Mouse (Mus musculus): ENCODE data around the gene Slc35a5.

Gene Slc35a5

GRCm38 (mm10) chr16:45117200-45117599 is 41.3 kb downstream of the Slc35a5 start:
- in situ Hi-C loops (cut with MseI, MboI), result no loop called here

DNA sequence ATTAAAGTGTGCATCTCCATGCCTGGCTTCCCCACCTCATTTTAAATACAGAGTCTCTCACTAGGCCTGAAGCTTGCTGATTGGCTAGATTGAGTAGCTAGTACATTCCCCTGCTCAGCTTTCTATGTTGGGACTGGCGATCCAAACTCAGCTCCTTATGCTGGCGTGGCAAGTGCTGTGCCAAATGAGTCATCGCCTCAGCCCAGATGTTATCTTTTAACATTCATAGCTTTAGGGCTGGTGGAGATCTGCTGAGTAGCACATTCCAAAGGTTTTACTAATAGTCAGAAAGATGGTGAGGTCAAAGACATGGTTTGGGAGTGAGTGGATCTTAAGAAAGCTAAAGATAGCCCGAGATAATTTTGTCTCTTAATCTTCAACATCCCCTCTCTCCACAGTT is 48.0 kb downstream of the Slc35a5 start:
- in situ Hi-C loops (cut with MseI, MboI), result no loop called here

DNA sequence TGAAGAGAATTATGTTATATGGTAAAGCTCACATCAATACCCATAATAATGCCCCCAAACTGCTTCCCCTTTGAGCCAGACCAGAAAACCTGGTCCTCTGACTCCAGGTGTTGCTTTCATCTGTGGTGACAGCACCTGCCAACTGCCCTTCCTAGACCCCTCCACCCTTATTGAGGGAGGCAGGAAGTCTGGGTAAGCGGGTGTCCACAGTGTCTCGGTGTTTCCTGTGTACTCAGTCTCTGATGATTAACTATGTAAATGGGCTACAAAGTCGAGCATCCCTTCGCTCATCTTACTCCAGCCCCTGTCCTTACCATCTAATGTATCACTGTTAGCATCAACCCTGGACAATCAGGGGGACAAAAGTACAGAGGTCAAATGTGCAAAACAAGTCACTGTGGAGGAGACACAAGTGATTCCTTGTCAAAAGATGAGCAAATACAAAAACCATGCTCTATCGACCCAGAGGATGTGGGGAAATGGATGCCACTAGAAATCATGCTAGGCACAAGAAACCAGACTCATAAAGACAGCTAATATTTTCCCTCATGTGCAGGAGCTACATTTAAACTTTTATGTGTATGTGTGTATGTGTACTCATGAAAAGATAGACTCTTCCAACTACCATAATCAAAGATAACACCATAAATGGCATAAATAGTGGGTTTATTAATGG is 50.2 kb downstream of the Slc35a5 start:
- in situ Hi-C loops (cut with MseI, MboI), result no loop called here

- in situ Hi-C loops (cut with MseI, MboI), result no loop called here
Measured at GRCm38 (mm10) chr16:45104993-45105392, 53.5 kb downstream of the Slc35a5 start.

DNA sequence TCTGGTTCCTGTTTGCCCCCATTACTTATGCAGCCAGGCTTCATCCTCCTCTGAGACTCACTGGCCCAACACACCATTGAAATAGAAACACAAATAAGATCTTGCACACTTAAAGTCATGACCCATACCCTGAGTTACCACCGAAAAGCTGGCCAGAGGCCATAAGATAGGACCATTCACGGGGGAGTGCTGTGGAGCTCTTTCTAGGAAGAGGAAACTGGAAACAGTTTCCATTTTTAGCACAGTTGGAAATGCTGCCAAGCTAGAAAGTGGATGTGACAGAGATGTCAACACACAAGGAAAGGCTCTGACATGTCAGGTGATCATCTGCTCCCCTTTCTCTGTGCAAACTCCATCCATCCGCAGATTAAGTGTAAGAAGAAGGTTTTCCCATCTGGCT is 57.6 kb downstream of the Slc35a5 start:
- in situ Hi-C loops (cut with MseI, MboI), result no loop called here

GRCm38 (mm10) chr16:45098886-45099210 is 59.7 kb downstream of the Slc35a5 start:
- in situ Hi-C loops (cut with MseI, MboI), result loop anchor here (10.0 to 25.0 kb wide), 2 partner anchors 334 to 337 kb away; partner anchors contain the start of gene Cd200r1 (in 2 of the 2)

DNA sequence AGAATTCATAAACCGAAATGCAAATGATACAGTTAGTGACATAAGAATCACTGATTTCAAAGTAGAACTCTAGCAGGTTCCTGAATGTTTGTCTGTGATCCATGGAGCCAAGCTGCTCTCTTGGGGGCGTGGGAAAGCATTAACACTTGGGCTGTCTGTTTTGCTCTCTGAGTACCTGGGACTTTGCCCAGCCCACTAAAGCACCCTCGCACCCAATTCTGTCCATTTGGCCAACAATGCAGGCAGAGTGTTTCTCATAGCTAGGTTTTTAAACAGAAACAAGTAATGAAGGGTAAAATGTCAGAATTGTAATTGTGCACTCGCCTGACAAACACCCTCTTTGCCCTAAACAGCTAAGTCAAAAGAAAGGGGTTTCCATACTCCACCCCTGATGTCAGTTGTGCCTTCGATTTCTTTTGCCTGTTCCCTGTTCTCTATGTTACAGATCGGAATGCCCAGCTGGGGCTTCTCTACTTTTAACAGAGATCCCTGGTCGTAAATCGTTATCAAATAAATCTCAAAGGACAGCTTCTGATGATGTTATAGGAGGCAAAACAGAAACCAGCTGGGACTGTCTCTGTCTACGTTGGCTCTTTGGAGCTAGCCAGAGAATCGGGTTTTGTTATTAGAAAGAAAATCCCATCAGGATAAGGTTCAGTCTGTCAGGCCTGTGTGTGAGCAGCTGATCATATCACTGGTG is 60.2 kb downstream of the Slc35a5 start:
- in situ Hi-C loops (cut with MseI, MboI), result loop anchor here (10.0 to 25.0 kb wide), 2 partner anchors 334 to 336 kb away; partner anchors contain the start of gene Cd200r1 (in 2 of the 2)

GRCm38 (mm10) chr16:45097467-45097866 is 61.0 kb downstream of the Slc35a5 start:
- in situ Hi-C loops (cut with MseI, MboI), result loop anchor here (10.0 to 25.0 kb wide), 2 partner anchors 333 to 335 kb away; partner anchors contain the start of gene Cd200r1 (in 2 of the 2)

- in situ Hi-C loops (cut with MseI, MboI), result loop anchor here (10.0 to 25.0 kb wide), 2 partner anchors 331 to 334 kb away; partner anchors contain the start of gene Cd200r1 (in 2 of the 2)
Measured at GRCm38 (mm10) chr16:45095561-45096482, 62.7 kb downstream of the Slc35a5 start.

DNA sequence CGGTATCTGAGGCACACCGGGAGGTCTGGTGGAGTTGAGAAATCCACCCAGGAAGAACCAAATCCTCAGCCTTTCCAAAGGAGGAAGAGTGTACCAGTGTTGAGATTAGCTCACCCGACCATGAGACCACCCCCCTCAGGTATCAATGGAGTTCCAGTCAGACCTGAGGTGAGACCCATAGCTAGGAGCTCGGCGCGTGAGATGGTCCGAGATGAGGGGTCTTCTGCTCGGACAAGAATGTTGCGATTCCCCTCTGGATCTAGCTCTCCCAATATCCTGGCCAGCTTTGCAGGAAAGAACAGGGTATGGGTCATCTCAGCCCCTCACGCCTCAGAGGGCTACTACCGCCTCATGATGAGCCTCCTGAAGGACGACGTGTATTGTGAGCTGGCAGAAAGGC is 63.5 kb downstream of the Slc35a5 start:
- in situ Hi-C loops (cut with MseI, MboI), result loop anchor here (10.0 to 25.0 kb wide), 2 partner anchors 330 to 333 kb away; partner anchors contain the start of gene Cd200r1 (in 2 of the 2)

- in situ Hi-C loops (cut with MseI, MboI), result loop anchor here (10.0 to 25.0 kb wide), 2 partner anchors 329 to 332 kb away; partner anchors contain the start of gene Cd200r1 (in 2 of the 2)
Measured at GRCm38 (mm10) chr16:45094136-45094756, 64.3 kb downstream of the Slc35a5 start.

DNA sequence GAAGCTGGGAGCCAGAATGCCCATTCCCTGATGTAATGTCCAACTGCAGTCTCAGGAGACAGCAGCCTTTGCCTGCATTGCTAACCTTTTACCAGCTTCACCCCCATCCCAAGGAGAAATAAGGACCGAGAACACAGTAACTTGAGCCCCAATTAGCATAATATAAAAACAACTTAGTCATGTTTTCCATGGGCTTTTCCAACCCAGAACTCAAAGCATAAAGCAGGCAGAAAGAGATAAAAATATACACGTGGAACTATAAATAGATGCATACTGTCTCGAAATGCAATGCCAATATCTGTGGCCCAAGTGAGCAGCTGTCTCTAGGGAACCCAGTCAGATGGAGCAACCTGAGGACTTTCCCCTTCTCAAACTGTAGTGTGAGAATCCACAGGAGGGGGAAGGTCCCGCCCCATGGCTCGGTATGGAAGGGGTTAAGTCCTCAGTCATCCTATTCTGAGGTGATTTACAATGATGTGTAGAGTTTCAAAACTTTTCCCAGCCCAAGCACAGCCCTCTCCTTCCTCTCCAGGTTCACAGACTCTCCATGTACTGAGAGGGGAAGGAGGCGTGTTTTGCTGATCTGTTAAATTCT is 65.3 kb downstream of the Slc35a5 start, which contains the start of gene Ccdc80:
Gene Ccdc80, plus strand, starts transcription at position 266 of the 595 bp plus-strand sequence.
- in situ Hi-C loops (cut with MseI, MboI), result loop anchor here (10.0 to 25.0 kb wide), 2 partner anchors 328 to 331 kb away; partner anchors contain the start of gene Cd200r1 (in 2 of the 2)

DNA sequence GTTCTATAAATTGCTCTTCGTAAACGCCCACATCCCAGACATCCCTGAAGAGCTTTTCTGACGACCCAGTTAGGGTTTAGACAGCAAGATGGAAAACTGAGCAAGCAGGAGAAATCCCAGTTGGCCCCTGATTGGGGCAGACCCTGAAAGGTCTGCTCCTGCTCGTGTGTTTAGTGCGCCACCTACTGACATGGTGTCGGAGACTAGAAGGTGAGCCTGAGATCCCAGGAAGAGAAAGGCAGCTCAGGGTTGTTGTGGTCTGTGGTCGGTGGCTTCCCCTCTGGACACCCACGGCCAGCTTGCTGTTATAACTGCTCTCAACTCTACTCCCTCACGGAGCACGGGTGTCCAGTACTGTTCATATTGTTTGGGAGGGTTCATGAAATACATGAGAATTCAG is 68.5 kb downstream of the Slc35a5 start:
- in situ Hi-C loops (cut with MseI, MboI), result loop anchor here (10.0 to 25.0 kb wide), 2 partner anchors 325 to 328 kb away; partner anchors contain the start of gene Cd200r1 (in 2 of the 2)
